In genomic region chr11:105803686-105804085, GRCm38 (mm10) we compare ENCODE assay signal across 7 mouse cellular contexts.
"Had no signal": no experiment of that assay in that cellular context is flagged by ENCODE, and none has a peak within 500 bp of the region (broad histone marks: within the 10 kb centered on the region; RNA-seq: fewer than 3 reads in every experiment).

No protein-coding gene starts in this region.

- DNase-seq: kidney, postnatal 14 days; lung, embryonic 14.5 days; lung, postnatal 10 days; lung, postnatal 4 days; midbrain, embryonic 14.5 days; right cerebral cortex, postnatal 14 days; thymus, postnatal 36 days had no signal
